Mouse (Mus musculus) hindbrain, embryonic 12.5 days (tissue): ENCODE measurements at regions not wholly inside any gene's neighbourhood (a gene's known extent, or its start where the extent isn't known, plus 50 kb on each side); places are given as distances from the start of the nearest gene placed in this dataset.

Experiments
- ATAC-seq: fragments of 200-750 bp; cut with Nextera tagmentation; 2 replicates; pipeline ENCODE4 v1.8.0; 2017; ENCODE audit warnings: moderate TSS enrichment; ENCODE audit not compliant: low FRiP score
- H3K27ac ChIP-seq: fragments of 300-500 bp; sonication (generic); 2 replicates; pipeline ENCODE4 v1.5.1; 2016; ENCODE audit warnings: mild to moderate bottlenecking
- H3K27me3 ChIP-seq: fragments of 300-500 bp; sonication (generic); 2 replicates; pipeline ENCODE4 v1.6.1; 2016; ENCODE audit warnings: mild to moderate bottlenecking
- H3K36me3 ChIP-seq: fragments of 300-500 bp; sonication (generic); 2 replicates; pipeline ENCODE4 v1.6.1; 2016; ENCODE audit warnings: mild to moderate bottlenecking
- H3K4me1 ChIP-seq: fragments of 300-500 bp; sonication (generic); 2 replicates; pipeline ENCODE4 v1.6.1; 2016
- H3K4me2 ChIP-seq: fragments of 300-500 bp; sonication (generic); replicated peaks from 2 replicates; pipeline ENCODE4 v1.6.1; 2016; ENCODE audit warnings: mild to moderate bottlenecking
- H3K4me3 ChIP-seq: fragments of 300-500 bp; sonication (generic); 2 replicates; pipeline ENCODE4 v1.5.1; 2016; ENCODE audit warnings: mild to moderate bottlenecking
- H3K9ac ChIP-seq: fragments of 300-500 bp; sonication (generic); 2 replicates; pipeline ENCODE4 v1.6.1; 2016; ENCODE audit warnings: mild to moderate bottlenecking, moderate library complexity
- H3K9me3 ChIP-seq: fragments of 300-500 bp; sonication (generic); replicated peaks from 2 replicates; pipeline ENCODE4 v1.6.1; 2016; ENCODE audit warnings: mild to moderate bottlenecking
- WGBS: fragments of 180-500 bp; shearing (Covaris S2); methylation state at CpG from one replicate; pipeline ENCODE4 v1.1.7; 2016; 5-methylcytosine and 5-hydroxymethylcytosine counted together

DNA sequence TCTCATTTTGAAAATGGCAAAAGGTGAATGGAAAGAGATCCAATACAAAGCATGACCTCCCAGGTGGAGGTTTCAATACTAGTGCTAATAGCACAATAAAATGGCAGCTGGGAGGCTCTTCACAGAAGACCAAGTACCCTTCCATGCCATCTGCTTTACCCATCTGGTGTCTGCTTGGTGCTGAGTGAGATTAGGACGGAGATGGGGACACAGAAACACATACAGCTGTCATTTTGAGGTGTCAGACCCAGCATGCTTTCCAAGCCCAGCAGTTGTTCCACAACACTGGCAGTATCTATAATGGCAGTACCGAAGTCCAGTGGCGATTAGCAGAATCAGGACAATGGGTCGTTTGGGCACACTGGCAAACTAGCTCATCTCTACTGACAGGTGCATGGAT, 118.9 kb upstream of the 1700064H15Rik start:
- Histone ChIP-seq H3K27me3 (no peaks in the 10 kb centered on the region), H3K4me1 (no peaks in the 10 kb centered on the region), H3K4me2 (no peak overlapping the region), H3K9ac (no peak overlapping the region), H3K4me3 (no peak overlapping the region), H3K27ac (no peak overlapping the region), H3K9me3 (no peaks in the 10 kb centered on the region), H3K36me3 (no peaks in the 10 kb centered on the region)
- 84% methylated on average over 4 of the region's 4 CpGs for WGBS
- ATAC-seq, result no peak

DNA sequence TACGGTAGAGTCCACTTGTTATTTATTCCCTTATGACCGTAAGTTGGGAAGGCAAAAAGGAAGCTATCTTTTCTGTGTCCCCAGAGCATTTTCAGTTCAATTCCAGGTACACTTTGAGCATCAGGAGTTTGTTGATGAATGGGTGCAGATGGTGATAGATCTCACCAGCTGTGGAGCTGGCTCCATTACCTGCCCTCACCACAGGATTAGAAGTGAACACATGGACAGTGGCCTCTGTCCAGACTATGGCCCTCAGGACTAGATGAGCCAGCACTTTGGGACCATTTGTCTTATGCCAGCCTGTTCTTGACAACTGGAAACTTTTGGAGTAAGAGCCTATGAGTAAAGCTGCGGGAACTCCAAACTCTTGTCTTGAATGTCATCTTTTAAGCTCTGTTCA, 123.5 kb upstream of the 1700064H15Rik start:
- ATAC-seq, result no peak
- H3K4me3 ChIP-seq, result no peak overlapping the region
- no peak overlapping the region for H3K27ac ChIP-seq
- no peaks in the 10 kb centered on the region for H3K27me3 ChIP-seq
- 92% methylated on average over 3 of the region's 3 CpGs for WGBS
- no peaks in the 10 kb centered on the region for H3K9me3 ChIP-seq
- H3K4me1 ChIP-seq, result no peaks in the 10 kb centered on the region
- no peak overlapping the region for H3K9ac ChIP-seq
- H3K36me3 ChIP-seq, result no peaks in the 10 kb centered on the region
- no peak overlapping the region for H3K4me2 ChIP-seq

DNA sequence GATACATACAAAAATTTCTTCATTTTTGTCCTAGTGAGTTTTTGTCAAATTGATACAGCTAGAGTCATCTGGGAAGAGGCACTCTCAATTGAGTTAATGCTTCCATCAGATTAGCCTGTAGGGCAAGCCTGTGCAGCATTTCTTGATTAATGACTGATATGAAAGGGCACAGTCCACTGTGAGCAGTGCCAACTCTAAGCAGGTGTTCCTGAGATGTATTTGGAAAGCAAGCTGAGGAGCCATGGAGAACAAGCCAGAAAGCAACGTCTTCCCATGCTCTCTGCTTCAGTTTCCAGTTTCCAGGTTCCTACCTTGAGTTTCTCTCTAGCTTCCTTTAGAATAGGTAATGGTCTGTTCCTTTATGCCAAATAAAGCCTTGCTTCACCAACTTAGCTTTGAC, 125.5 kb upstream of the 1700064H15Rik start:
- H3K9ac ChIP-seq, result no peak overlapping the region
- 88% methylated on average over 1 of the region's 1 CpGs for WGBS
- no peak overlapping the region for H3K27ac ChIP-seq
- no peaks in the 10 kb centered on the region for H3K9me3 ChIP-seq
- H3K4me3 ChIP-seq, result no peak overlapping the region
- H3K36me3 ChIP-seq, result no peaks in the 10 kb centered on the region
- ATAC-seq, result no peak
- no peak overlapping the region for H3K4me2 ChIP-seq
- no peaks in the 10 kb centered on the region for H3K27me3 ChIP-seq
- no peaks in the 10 kb centered on the region for H3K4me1 ChIP-seq

DNA sequence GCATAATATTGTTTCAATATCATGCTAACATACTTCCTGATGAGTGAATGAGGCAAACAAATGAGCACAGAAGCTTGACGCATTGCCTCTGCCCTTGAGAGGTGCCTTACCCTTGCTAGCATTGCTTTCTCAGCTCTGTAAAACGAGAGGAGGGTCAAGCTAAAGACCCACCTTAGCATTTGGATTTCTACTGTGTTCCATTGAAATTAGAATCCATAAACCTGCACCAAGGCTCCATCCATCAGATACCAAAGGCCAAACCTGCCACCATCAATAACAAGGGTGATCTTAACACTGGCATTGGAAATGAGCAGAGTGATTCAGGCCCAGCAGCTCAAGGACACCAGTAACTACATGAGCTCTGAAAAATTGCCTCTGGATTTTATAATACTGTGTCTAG, 126.2 kb upstream of the 1700064H15Rik start:
- Histone ChIP-seq H3K27ac (no peak overlapping the region), H3K4me3 (no peak overlapping the region), H3K36me3 (no peaks in the 10 kb centered on the region), H3K9me3 (no peaks in the 10 kb centered on the region), H3K27me3 (no peaks in the 10 kb centered on the region), H3K4me1 (no peaks in the 10 kb centered on the region), H3K9ac (no peak overlapping the region), H3K4me2 (no peak overlapping the region)
- ATAC-seq, result no peak
- 70% methylated on average over 2 of the region's 2 CpGs for WGBS

DNA sequence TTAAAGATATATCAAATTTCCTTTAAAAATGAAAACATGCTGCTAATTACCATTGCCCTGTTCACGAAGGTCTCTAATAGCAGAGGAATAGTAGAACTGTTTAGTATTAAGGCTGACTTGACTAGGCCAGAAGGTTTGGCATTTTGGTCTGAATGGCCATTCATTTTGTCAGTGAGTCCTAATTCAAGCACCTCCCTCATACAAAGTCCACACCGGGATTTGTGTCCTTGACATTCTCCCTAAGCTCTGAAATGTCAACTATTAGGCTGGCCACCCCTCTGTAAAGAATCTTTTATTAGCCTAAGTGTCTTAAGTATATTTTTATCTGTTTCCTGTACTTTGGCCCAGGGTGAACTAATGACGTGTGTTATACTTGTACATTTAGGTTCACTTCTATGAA, 126.7 kb upstream of the 1700064H15Rik start:
- no peaks in the 10 kb centered on the region for H3K9me3 ChIP-seq
- no peak overlapping the region for H3K9ac ChIP-seq
- 88% methylated on average over 3 of the region's 3 CpGs for WGBS
- no peaks in the 10 kb centered on the region for H3K4me1 ChIP-seq
- H3K27me3 ChIP-seq, result no peaks in the 10 kb centered on the region
- H3K4me2 ChIP-seq, result no peak overlapping the region
- no peak for ATAC-seq
- H3K27ac ChIP-seq, result no peak overlapping the region
- no peaks in the 10 kb centered on the region for H3K36me3 ChIP-seq
- H3K4me3 ChIP-seq, result no peak overlapping the region

DNA sequence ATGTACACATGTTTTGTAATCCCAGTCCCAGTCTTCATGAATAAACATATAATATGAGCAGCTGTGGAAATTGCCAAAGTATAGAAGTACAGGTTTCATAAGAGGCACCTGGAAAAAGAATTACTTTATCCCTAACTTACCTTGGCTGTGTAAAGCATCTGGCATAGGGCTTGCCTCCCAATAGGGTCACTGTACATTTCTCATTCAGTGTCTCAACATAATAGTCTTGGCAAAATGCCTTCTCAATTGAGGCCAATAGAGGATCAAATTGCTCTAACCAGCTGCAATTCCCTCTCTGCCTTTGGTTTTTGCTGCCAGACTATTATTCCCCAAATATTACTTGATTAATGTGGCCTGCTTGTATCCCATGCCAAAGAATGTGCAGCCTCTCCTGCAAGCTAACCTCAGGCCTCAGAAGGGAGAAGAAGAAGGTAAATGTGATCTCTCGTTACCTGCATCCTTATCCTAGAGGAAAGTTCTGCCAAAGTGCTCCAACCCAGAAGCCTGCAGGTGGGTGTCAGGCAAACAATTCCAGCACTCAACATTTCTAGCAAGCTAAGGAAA, 158.2 kb upstream of the Cp start:
- no peaks in the 10 kb centered on the region for H3K36me3 ChIP-seq
- H3K27ac ChIP-seq, result no peak overlapping the region
- H3K9ac ChIP-seq, result no peak overlapping the region
- H3K9me3 ChIP-seq, result no peaks in the 10 kb centered on the region
- H3K4me1 ChIP-seq, result no peaks in the 10 kb centered on the region
- no peak for ATAC-seq
- no peak overlapping the region for H3K4me2 ChIP-seq
- 79% methylated on average over 1 of the region's 1 CpGs for WGBS
- no peak overlapping the region for H3K4me3 ChIP-seq
- no peaks in the 10 kb centered on the region for H3K27me3 ChIP-seq

DNA sequence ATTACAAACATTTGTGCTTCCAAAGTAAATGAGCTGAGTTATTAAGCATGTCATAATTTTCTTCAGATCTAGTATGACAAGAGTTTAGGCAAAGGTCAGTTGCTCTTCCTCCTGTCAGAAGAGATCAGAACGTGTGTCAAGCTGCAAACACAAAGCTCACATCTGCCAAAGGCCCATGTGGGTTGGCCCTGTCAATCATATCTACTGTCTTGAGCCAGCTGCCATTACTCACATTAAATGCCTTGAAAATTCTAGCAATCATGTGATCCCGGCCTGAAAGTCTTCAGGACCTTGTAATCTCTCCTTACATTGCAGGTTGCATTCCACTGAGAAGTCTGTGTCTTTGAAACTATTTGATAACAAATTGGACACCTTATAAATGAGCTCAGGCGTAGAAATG, 146.8 kb upstream of the Cp start:
- Histone ChIP-seq H3K27me3 (no peaks in the 10 kb centered on the region), H3K4me3 (no peak overlapping the region), H3K9me3 (no peaks in the 10 kb centered on the region), H3K4me2 (no peak overlapping the region), H3K4me1 (no peaks in the 10 kb centered on the region), H3K9ac (no peak overlapping the region), H3K36me3 (no peaks in the 10 kb centered on the region), H3K27ac (no peak overlapping the region)
- no peak for ATAC-seq
- 63% methylated on average over 3 of the region's 3 CpGs for WGBS

DNA sequence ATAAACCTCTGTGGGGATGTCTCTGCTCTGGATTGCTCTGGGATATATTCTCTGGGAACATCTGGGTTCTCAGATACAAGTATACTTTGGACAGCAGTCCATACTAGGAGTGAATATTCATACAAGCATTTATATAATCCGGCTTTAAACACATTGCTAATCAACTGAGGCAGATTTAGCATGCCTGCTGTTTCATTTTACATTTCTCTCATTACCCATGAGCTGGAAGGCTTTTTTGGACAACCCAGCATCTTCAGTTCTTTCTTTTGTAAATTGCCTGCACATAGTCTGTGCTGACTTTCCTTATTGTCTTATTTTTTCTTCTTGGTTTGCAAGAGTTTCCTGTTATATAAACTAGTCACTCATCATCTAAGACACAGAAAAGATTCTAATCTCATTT, 131.9 kb upstream of the Cp start:
- WGBS, result 88% methylated on average over 1 of the region's 1 CpGs

DNA sequence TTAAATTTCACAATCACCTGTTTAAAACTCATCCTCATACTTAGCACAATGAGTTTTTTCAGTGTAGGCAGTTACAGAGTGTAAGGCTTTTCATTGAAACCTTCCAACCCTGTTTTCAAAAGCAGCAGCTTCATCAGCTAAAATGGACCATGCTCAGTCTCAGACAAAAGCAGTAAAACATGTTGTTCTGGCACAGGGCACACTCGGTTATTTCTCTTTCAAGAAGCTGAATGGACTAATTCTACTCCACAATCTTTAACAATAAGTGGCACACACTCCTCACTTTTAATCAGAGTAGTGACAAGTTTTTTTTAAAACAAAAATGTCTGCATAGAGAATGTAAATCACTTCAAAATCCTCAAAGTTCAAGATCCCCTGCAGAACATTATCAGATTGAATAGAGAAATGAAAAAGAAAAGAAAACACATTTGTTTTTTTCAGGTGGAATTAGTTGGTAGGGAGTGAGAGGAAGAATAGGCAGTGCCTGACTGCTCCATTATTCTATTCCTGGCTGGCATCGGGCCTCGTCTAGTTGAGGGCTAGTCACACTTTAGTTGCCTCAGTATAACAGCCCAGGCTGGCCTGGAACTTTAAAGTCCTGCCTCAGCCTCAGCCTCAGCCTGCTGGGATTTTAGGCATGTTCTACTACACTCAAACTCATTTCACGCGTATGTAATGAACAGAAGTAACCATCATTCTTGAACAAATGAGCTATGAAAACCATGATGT, 128.2 kb upstream of the Cp start:
- no peak for ATAC-seq
- 66% methylated on average over 5 of the region's 5 CpGs for WGBS
- Histone ChIP-seq H3K36me3 (no peaks in the 10 kb centered on the region), H3K27me3 (no peaks in the 10 kb centered on the region), H3K4me1 (no peaks in the 10 kb centered on the region), H3K4me3 (no peak overlapping the region), H3K9ac (no peak overlapping the region), H3K9me3 (no peaks in the 10 kb centered on the region), H3K27ac (no peak overlapping the region), H3K4me2 (no peak overlapping the region)

More for the DNA sequence above, 131.9 kb upstream of the Cp start:
- H3K4me2 ChIP-seq, result no peak overlapping the region
- no peak overlapping the region for H3K9ac ChIP-seq
- H3K4me3 ChIP-seq, result no peak overlapping the region
- H3K36me3 ChIP-seq, result no peaks in the 10 kb centered on the region
- H3K27me3 ChIP-seq, result no peaks in the 10 kb centered on the region
- no peaks in the 10 kb centered on the region for H3K9me3 ChIP-seq
- no peak overlapping the region for H3K27ac ChIP-seq
- no peak for ATAC-seq
- H3K4me1 ChIP-seq, result no peaks in the 10 kb centered on the region

DNA sequence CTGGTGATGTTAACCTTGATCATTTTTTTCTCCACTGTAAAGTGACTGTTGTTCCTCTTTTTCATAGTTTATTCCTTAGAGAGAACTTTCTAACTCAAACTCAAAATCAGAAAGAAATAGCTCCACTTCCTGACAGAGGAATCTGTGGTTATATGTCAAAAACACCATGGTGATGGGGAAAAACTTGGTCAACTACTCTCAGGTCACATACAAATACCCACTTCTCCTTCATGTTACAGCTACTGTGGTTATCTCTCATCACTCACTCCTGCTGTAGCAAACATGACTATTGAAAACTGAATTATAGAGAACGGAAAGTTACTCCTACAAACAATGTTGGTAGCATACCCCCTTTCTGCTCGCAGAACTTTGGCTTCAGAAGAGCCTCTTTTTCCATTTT, 127.1 kb upstream of the Cp start:
- no peak for ATAC-seq
- no peaks in the 10 kb centered on the region for H3K27me3 ChIP-seq
- no peaks in the 10 kb centered on the region for H3K4me1 ChIP-seq
- no peak overlapping the region for H3K4me2 ChIP-seq
- H3K4me3 ChIP-seq, result no peak overlapping the region
- H3K27ac ChIP-seq, result no peak overlapping the region
- no peaks in the 10 kb centered on the region for H3K36me3 ChIP-seq
- WGBS, result 90% methylated on average over 2 of the region's 2 CpGs
- no peaks in the 10 kb centered on the region for H3K9me3 ChIP-seq
- H3K9ac ChIP-seq, result no peak overlapping the region

DNA sequence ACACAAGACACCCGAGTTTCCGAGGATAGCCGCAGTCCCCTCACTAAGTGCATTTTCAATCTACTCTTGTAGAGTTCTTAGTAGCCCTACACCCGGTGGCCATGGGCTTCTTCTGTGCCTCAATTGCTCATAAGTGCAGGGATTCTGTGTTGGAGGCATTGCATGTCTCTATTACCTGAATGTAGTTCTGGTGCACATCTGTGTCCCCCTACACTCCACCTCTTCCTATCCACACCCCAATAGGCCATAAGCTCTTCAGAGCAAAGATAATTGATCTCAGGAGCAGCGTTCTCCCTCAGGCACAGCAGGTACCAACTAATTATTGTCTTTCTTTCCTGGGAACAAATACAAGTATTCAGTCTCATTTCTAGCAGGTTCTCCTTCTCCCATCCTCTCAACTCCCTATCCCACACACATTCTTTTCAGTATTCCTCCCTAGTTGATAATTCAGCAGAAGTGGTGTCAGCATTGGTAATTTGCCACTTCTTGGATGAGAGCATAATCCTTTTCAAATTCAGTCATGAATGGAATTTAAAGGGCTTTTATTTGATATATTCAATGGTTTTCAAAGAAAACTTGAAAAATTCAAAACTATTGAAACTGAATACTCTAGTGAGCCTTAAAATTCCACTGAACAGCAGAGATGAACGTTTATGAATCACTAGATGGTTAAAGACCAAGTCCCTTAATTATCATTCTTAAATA, 108.7 kb upstream of the Cp start:
- no peaks in the 10 kb centered on the region for H3K4me1 ChIP-seq
- no peak overlapping the region for H3K27ac ChIP-seq
- H3K27me3 ChIP-seq, result no peaks in the 10 kb centered on the region
- no peak overlapping the region for H3K9ac ChIP-seq
- no peak for ATAC-seq
- no peak overlapping the region for H3K4me2 ChIP-seq
- no peaks in the 10 kb centered on the region for H3K36me3 ChIP-seq
- WGBS, result 82% methylated on average over 6 of the region's 6 CpGs
- no peaks in the 10 kb centered on the region for H3K9me3 ChIP-seq
- H3K4me3 ChIP-seq, result no peak overlapping the region

DNA sequence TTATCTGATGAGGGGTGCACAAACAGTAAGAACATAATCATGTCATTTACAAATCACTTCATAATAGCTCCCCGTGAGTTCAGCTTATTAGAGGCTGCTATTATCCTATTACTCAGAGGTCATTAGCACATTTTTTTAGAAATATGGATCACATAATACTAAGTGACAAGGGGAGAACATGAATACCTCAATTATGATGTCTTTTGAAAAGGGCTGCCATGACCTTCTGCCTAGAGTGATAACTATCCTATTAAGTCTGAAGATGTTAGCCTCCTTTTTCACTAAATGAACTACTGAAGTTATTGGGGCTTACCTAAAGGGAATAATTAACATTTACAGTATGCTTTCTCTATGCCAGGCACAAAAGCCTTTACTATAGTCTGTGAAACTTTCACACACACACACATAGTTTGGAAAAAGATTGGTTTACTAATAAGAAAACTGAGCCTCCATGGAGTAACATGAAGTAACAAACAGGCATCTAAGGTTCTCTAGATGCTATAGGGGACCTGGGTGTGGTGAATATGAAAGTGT, 108.1 kb upstream of the Cp start:
- no peaks in the 10 kb centered on the region for H3K36me3 ChIP-seq
- H3K9ac ChIP-seq, result no peak overlapping the region
- 83% methylated on average over 1 of the region's 1 CpGs for WGBS
- H3K4me3 ChIP-seq, result no peak overlapping the region
- ATAC-seq, result no peak
- no peaks in the 10 kb centered on the region for H3K4me1 ChIP-seq
- no peaks in the 10 kb centered on the region for H3K27me3 ChIP-seq
- no peak overlapping the region for H3K4me2 ChIP-seq
- no peak overlapping the region for H3K27ac ChIP-seq
- H3K9me3 ChIP-seq, result no peaks in the 10 kb centered on the region

DNA sequence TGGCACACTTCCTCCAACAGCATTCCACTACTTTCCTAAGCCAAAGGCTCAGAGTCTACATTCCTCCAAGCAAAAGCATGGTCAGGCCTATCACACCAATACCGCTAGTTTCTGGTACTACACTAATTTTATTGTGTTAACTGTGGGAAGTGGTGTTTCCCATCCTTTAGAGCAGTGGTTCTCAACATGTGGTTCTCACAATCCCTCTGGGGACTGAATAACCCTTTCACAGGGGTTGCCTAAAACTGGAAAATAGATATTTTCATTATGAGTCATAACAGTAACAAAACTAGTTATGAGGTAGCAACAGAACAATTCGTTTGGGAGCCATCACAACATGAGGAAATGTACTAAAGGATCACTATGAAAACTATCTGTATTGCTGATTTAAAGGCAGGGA, 74.2 kb upstream of the Cp start:
- Histone ChIP-seq H3K27me3 (no peaks in the 10 kb centered on the region), H3K4me1 (no peaks in the 10 kb centered on the region), H3K9me3 (no peaks in the 10 kb centered on the region), H3K36me3 (no peaks in the 10 kb centered on the region), H3K4me3 (no peak overlapping the region), H3K9ac (no peak overlapping the region), H3K4me2 (no peak overlapping the region), H3K27ac (no peak overlapping the region)
- 76% methylated on average over 2 of the region's 2 CpGs for WGBS
- no peak for ATAC-seq
